Mouse (Mus musculus): ENCODE measurements at regions not wholly inside any gene's neighbourhood (a gene's known extent, or its start where the extent isn't known, plus 50 kb on each side); places are given as distances from the start of the nearest gene placed in this dataset.

- Histone ChIP-seq H3K4me1 (no peaks in the 10 kb centered on the region), H3K9me3 (peaks cover 25% of the 10 kb centered on the region), H3K36me3 (replicated peaks; ENCODE audit: low read length) (no peaks in the 10 kb centered on the region), H3K27me3 (replicated peaks) (no peaks in the 10 kb centered on the region), H3K4me3 (replicated peaks) (no peak overlapping the region)
- TF ChIP-seq GATA1 (IDR thresholded peaks at IDR 0.05; ENCODE audit: borderline replicate concordance, low read length), result no peak
- TF ChIP-seq FLI1 (IDR thresholded peaks at IDR 0.05; ENCODE audit: low read length), result no peak
Observed at GRCm38 (mm10) chr4:127833668-127834067, 137.1 kb downstream of the CK137956 start.

GRCm38 (mm10) chr4:127826988-127827387, 143.8 kb downstream of the CK137956 start:
- no peak for TF ChIP-seq GATA1 (IDR thresholded peaks at IDR 0.05; ENCODE audit: borderline replicate concordance, low read length)
- no peak for TF ChIP-seq FLI1 (IDR thresholded peaks at IDR 0.05; ENCODE audit: low read length)
- no peaks in the 10 kb centered on the region for H3K36me3 ChIP-seq (replicated peaks; ENCODE audit: low read length)
- H3K4me1 ChIP-seq, result no peaks in the 10 kb centered on the region
- peaks cover 15% of the 10 kb centered on the region; the same call in 1 of the 2 replicates for H3K9me3 ChIP-seq
- no peak overlapping the region for H3K4me3 ChIP-seq (replicated peaks)
- no peaks in the 10 kb centered on the region for H3K27me3 ChIP-seq (replicated peaks)

- no peaks in the 10 kb centered on the region for H3K27me3 ChIP-seq (replicated peaks)
- no peaks in the 10 kb centered on the region for H3K36me3 ChIP-seq (replicated peaks; ENCODE audit: low read length)
- TF ChIP-seq GATA1 (IDR thresholded peaks at IDR 0.05; ENCODE audit: borderline replicate concordance, low read length), result no peak
- TF ChIP-seq FLI1 (IDR thresholded peaks at IDR 0.05; ENCODE audit: low read length), result no peak
- H3K4me1 ChIP-seq, result no peaks in the 10 kb centered on the region
- H3K4me3 ChIP-seq (replicated peaks), result no peak overlapping the region
- H3K9me3 ChIP-seq, result peaks cover 23% of the 10 kb centered on the region
Observed at GRCm38 (mm10) chr4:127819501-127819900, 151.2 kb downstream of the CK137956 start.

- no peaks in the 10 kb centered on the region for H3K4me1 ChIP-seq
- peaks cover 27% of the 10 kb centered on the region for H3K9me3 ChIP-seq
- no peaks in the 10 kb centered on the region for H3K27me3 ChIP-seq (replicated peaks)
- TF ChIP-seq FLI1 (IDR thresholded peaks at IDR 0.05; ENCODE audit: low read length) (no peak), GATA1 (IDR thresholded peaks at IDR 0.05; ENCODE audit: borderline replicate concordance, low read length) (no peak)
- no peak overlapping the region for H3K4me3 ChIP-seq (replicated peaks)
- H3K36me3 ChIP-seq (replicated peaks; ENCODE audit: low read length), result no peaks in the 10 kb centered on the region
Observed at GRCm38 (mm10) chr4:127819009-127819408, 151.7 kb downstream of the CK137956 start.

GRCm38 (mm10) chr4:127814631-127815030, 156.1 kb downstream of the CK137956 start:
- Histone ChIP-seq H3K4me1 (no peaks in the 10 kb centered on the region), H3K4me3 (replicated peaks) (no peak overlapping the region), H3K36me3 (replicated peaks; ENCODE audit: low read length) (no peaks in the 10 kb centered on the region), H3K27me3 (replicated peaks) (no peaks in the 10 kb centered on the region), H3K9me3 (peaks cover 38% of the 10 kb centered on the region)
- TF ChIP-seq FLI1 (IDR thresholded peaks at IDR 0.05; ENCODE audit: low read length) (no peak), GATA1 (IDR thresholded peaks at IDR 0.05; ENCODE audit: borderline replicate concordance, low read length) (no peak)

GRCm38 (mm10) chr4:127812047-127812545, 158.7 kb downstream of the CK137956 start:
- peaks cover 40% of the 10 kb centered on the region for H3K9me3 ChIP-seq
- TF ChIP-seq FLI1 (IDR thresholded peaks at IDR 0.05; ENCODE audit: low read length) (no peak), GATA1 (IDR thresholded peaks at IDR 0.05; ENCODE audit: borderline replicate concordance, low read length) (no peak)

GRCm38 (mm10) chr4:127810899-127811510, 159.7 kb downstream of the CK137956 start:
- Histone ChIP-seq H3K9me3 (peaks cover 50% of the 10 kb centered on the region), H3K4me3 (replicated peaks) (no peak overlapping the region), H3K27me3 (replicated peaks) (no peaks in the 10 kb centered on the region), H3K36me3 (replicated peaks; ENCODE audit: low read length) (no peaks in the 10 kb centered on the region), H3K4me1 (no peaks in the 10 kb centered on the region)
- TF ChIP-seq GATA1 (IDR thresholded peaks at IDR 0.05; ENCODE audit: borderline replicate concordance, low read length) (no peak), FLI1 (IDR thresholded peaks at IDR 0.05; ENCODE audit: low read length) (no peak)

More at GRCm38 (mm10) chr4:127812047-127812545, 158.7 kb downstream of the CK137956 start:
- Histone ChIP-seq H3K4me3 (replicated peaks) (no peak overlapping the region), H3K27me3 (replicated peaks) (no peaks in the 10 kb centered on the region), H3K36me3 (replicated peaks; ENCODE audit: low read length) (no peaks in the 10 kb centered on the region), H3K4me1 (no peaks in the 10 kb centered on the region)

- Histone ChIP-seq H3K36me3 (replicated peaks; ENCODE audit: low read length) (no peaks in the 10 kb centered on the region), H3K9me3 (peaks cover 53% of the 10 kb centered on the region), H3K4me1 (no peaks in the 10 kb centered on the region), H3K4me3 (replicated peaks) (peak overlapping the region; percentile 29), H3K27me3 (replicated peaks) (no peaks in the 10 kb centered on the region)
- TF ChIP-seq FLI1 (IDR thresholded peaks at IDR 0.05; ENCODE audit: low read length) (no peak), GATA1 (IDR thresholded peaks at IDR 0.05; ENCODE audit: borderline replicate concordance, low read length) (no peak)
Observed at GRCm38 (mm10) chr4:127809006-127809405, 161.7 kb downstream of the CK137956 start.

- TF ChIP-seq GATA1 (IDR thresholded peaks at IDR 0.05; ENCODE audit: borderline replicate concordance, low read length) (no peak), FLI1 (IDR thresholded peaks at IDR 0.05; ENCODE audit: low read length) (no peak)
- Histone ChIP-seq H3K27me3 (replicated peaks) (no peaks in the 10 kb centered on the region), H3K4me3 (replicated peaks) (peak overlapping the region; percentile 55), H3K36me3 (replicated peaks; ENCODE audit: low read length) (no peaks in the 10 kb centered on the region), H3K4me1 (no peaks in the 10 kb centered on the region), H3K9me3 (peaks cover 76% of the 10 kb centered on the region)
Observed at GRCm38 (mm10) chr4:127789206-127789605, 181.5 kb downstream of the CK137956 start.

GRCm38 (mm10) chr4:127785786-127786185, 185.0 kb downstream of the CK137956 start:
- Histone ChIP-seq H3K36me3 (replicated peaks; ENCODE audit: low read length) (no peaks in the 10 kb centered on the region), H3K4me1 (no peaks in the 10 kb centered on the region), H3K4me3 (replicated peaks) (no peak overlapping the region), H3K27me3 (replicated peaks) (no peaks in the 10 kb centered on the region), H3K9me3 (peaks cover 74% of the 10 kb centered on the region)
- TF ChIP-seq GATA1 (IDR thresholded peaks at IDR 0.05; ENCODE audit: borderline replicate concordance, low read length) (no peak), FLI1 (IDR thresholded peaks at IDR 0.05; ENCODE audit: low read length) (no peak)
